Mouse (Mus musculus) lung, adult 10 weeks (tissue): ENCODE measurements around the gene Heca. TPM values are rescaled to one million over a fixed set of nuclear protein-coding genes. Genes with fewer than 3 reads are reported as not detected.

Experiments used
- polyA plus RNA-seq: library from polyadenylated mRNA; stranded (reverse); fragments of 350-450 nt; fragmentation: Illumina TruSeq; extraction: RNeasy Lipid Tissue Mini Kit (QIAGEN cat#74804); gene quantifications from one replicate; pipeline ENCODE4 v1.2.3, GENCODE M21; 2014; ENCODE audit warnings: low read depth, low replicate concordance; ENCODE audit not compliant: insufficient read depth

Heca gene
- 19.2 TPM for polyA plus RNA-seq

DNA sequence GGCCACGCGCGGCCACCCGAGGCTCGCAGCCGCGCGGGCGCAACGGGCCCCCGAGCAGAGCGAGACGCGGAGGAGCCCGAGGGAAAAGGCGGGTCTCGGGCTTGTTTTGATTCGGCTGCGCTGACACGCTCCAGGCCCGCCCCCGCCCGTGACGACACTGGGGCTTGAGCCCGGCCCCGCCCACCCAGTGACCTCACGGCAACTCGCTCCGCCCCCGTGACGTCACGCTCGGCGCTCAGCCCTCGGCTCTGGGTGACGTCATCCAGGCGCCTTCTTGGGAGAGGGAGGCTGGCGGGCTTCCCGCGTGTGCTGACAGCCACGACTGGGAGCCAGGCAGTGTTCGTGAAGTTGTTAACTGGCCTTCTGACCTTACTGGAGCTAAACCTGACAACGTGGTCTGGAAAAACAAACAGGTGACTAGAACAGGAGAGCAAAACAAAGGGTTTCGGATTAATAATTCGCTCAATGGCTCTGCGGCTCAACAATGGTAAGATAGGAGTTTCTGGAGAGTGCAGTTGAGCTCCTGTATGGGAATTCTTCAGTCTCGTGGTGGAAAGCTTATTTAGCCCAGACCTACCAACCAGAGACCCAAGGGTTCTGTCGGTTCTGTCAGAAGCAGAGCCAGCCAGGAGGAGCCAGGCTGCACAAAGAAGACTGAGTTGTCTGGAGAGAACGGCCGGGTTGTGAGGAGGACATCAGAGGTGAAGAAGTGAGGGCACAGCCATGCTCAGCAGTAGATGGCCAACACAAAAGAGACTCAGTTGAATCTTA lies at the start of gene Heca:
Gene Heca, minus strand, starts transcription at position 108 of the 771 bp plus-strand sequence.

Other genes with a start within 250 kb of the Heca start
- 33.9 TPM for gene Cited2, start 224.8 kb downstream of the Heca start, polyA plus RNA-seq
- gene Txlnb, start 151.8 kb downstream of the Heca start, polyA plus RNA-seq, result 1.9 TPM
- 93.2 TPM for gene Abracl, start 75.2 kb upstream of the Heca start, polyA plus RNA-seq
- gene Reps1, start 107.8 kb upstream of the Heca start, polyA plus RNA-seq, result 18.4 TPM